Mouse (Mus musculus) spleen, postnatal 4 days (tissue): ENCODE measurements around the gene Ncbp1.
A peak's percentile ranks its signal among the peaks of the same experiment; 100 is the strongest.
"Not testable (repeated sequence)": the region's sequence is repeated elsewhere in the genome, so short reads cannot be mapped to it uniquely, and the experiment has no call there.

Source experiments
- DNase-seq, 2 experiments: peaks; one replicate each; pipeline ENCODE4 v3.0.0; 2022; ENCODE audit warnings: low spot score in 2 of 2

The Ncbp1 gene

GRCm38 (mm10) chr4:46129311-46130004 is 9.0 kb upstream of the Ncbp1 start:
- no peak for DNase-seq

GRCm38 (mm10) chr4:46130221-46130620 is 8.2 kb upstream of the Ncbp1 start:
- DNase-seq, result peak; percentile 36 to 77

GRCm38 (mm10) chr4:46131791-46132190 is 6.6 kb upstream of the Ncbp1 start:
- no peak for DNase-seq

- no peak for DNase-seq
Observed at GRCm38 (mm10) chr4:46137629-46138286, 655 bp upstream of the Ncbp1 start.

- no peak for DNase-seq
Observed at GRCm38 (mm10) chr4:46144323-46144722, 5.9 kb downstream of the Ncbp1 start.

GRCm38 (mm10) chr4:46146881-46147280 is 8.5 kb downstream of the Ncbp1 start:
- DNase-seq, result no peak

GRCm38 (mm10) chr4:46151903-46152544 is 13.6 kb downstream of the Ncbp1 start:
- DNase-seq, result no peak

- no peak for DNase-seq
Observed at GRCm38 (mm10) chr4:46164027-46164426, 25.6 kb downstream of the Ncbp1 start.

GRCm38 (mm10) chr4:46165831-46166230 is 27.4 kb downstream of the Ncbp1 start:
- no peak for DNase-seq

GRCm38 (mm10) chr4:46171761-46172160 is 33.3 kb downstream of the Ncbp1 start:
- no peak for DNase-seq

- DNase-seq, result no peak
Observed at GRCm38 (mm10) chr4:46176313-46176712, 37.9 kb downstream of the Ncbp1 start.

- DNase-seq, result no peak
Observed at GRCm38 (mm10) chr4:46177018-46177417, 38.6 kb downstream of the Ncbp1 start.

- no peak for DNase-seq
Observed at GRCm38 (mm10) chr4:46177496-46177895, 39.1 kb downstream of the Ncbp1 start.

GRCm38 (mm10) chr4:46181168-46181567 is 42.8 kb downstream of the Ncbp1 start:
- DNase-seq, result no peak

GRCm38 (mm10) chr4:46182181-46182580 is 43.8 kb downstream of the Ncbp1 start:
- no peak for DNase-seq

- no peak for DNase-seq
Observed at GRCm38 (mm10) chr4:46185423-46185822, 47.0 kb downstream of the Ncbp1 start.

- no peak for DNase-seq
Observed at GRCm38 (mm10) chr4:46185890-46186289, 47.5 kb downstream of the Ncbp1 start.

- no peak for DNase-seq
Observed at GRCm38 (mm10) chr4:46186466-46186865, 48.1 kb downstream of the Ncbp1 start.

- not testable (repeated sequence) for DNase-seq
Observed at GRCm38 (mm10) chr4:46192011-46192410, 53.6 kb downstream of the Ncbp1 start.

GRCm38 (mm10) chr4:46195781-46196487 is 57.5 kb downstream of the Ncbp1 start, which contains the start of gene Xpa:
Gene Xpa, minus strand, starts transcription at chr4:46196311.
- DNase-seq, result peak; percentile 92 to 98

- DNase-seq, result no peak
Observed at GRCm38 (mm10) chr4:46196513-46196912, 58.1 kb downstream of the Ncbp1 start.

- no peak for DNase-seq
Observed at GRCm38 (mm10) chr4:46198064-46198463, 59.7 kb downstream of the Ncbp1 start.
